Mouse (Mus musculus): Measurements from ENCODE around the gene Olfr837.
"Not testable (repeated sequence)": the region's sequence is repeated elsewhere in the genome, so short reads cannot be mapped to it uniquely, and the experiment has no call there.

The Olfr837 gene

DNA sequence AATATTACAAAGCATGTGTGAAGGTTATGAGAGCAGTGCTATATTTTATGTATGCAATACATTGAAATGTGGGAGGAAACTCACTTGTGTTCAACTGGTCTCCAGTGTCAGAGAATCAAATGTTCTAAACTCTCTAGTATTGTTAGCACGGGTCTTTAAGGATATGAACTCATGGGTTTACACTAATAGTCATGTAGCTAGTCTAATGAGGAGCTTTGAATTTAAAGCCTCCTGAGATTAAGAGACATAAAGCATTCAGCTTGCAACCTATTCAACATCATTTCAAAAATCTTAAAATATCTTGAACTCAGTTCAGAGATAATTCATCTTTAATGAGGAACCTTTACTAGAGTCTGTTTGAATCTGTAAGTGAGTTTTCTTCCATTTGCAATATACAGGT, at the start of gene Olfr837:
Olfr837 (plus strand) TSS at position 301 of the 400 bp plus-strand sequence.
- no peak for DNase-seq

DNA sequence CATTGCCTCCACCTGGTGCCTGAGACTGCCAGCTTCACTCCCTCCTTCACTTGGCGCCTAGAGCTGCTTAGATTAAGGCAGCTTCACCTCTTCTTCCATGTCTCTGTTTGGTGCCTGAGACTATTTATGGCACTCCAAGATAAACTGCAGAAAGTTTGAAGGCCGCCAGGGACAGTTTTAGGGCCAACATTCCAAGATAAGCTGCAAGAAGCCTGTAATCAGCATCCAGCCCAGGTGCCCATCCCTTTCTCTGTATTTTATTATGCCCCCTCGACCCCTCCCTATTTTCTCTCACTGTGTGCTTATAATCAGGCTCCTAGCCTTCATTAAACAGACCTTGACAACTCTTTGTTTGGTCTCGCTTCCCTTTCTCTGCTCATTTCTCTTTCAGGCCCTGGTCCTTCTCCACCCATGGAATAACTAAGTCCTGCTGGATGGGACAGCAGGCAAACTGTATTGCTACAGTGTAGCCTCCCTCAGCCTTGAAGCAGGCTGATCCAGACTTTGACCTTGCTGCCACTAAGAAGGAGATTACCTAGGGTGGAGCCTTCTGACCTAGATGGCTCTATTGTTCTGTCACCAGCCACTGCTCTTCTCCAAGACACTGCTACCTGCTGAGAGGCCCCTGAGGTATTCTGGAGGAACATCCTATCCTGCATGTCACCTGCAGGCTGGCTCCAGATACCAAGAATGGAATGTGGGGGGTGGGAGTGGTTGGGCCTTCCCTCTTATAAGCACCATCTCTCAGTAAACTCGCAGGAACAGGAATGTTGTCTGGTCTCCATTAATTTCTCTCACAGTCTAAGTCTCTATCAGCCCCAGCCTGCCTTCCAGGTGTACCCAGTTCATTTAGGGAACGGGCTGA, 43.0 kb upstream of the Olfr837 start:
- DNase-seq = not testable (repeated sequence)

GRCm38 (mm10) chr9:19097286-19097685, 38.8 kb upstream of the Olfr837 start:
- DNase-seq = no peak

DNA sequence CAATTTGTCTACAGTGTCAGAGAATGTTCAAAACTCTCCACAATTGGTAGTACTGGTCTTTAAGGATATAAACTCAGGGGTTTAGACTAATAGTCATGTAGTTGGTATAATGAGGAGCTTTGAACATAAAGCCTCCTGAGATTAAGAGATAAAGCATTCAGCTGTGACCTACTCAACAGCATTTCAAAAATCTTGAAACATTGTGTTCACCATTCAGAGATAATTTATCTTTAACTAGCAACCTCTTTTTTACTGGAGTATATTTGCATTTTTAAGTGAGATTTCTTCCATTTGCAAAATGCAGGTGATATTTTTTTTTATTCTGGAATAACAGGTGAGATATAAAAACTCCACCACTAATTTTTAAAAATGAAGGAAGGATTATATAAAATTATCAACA, 16.0 kb upstream of the Olfr837 start, which contains the start of gene Olfr836:
Olfr836 (plus strand) TSS at position 301 of the 400 bp plus-strand sequence.
- DNase-seq = no peak

- no peak for DNase-seq
Observed at GRCm38 (mm10) chr9:19177212-19177611, 41.1 kb downstream of the Olfr837 start, which contains the start of gene Olfr839-ps1. Gene Olfr839-ps1 (minus strand): TSS chr9:19177312.

Data from thymus, postnatal 14 days (tissue).